Mouse (Mus musculus) neutrophil, adult 83 days (primary cell): ENCODE measurements around the gene Lnpep. TPM values are rescaled to one million over a fixed set of nuclear protein-coding genes. Genes with fewer than 3 reads are reported as not detected.

Experiments used
- total RNA-seq, 2 experiments: library from RNA; stranded (reverse); gene quantifications; one replicate each; pipeline ENCODE4 v1.2.4; 2023

Lnpep gene
- total RNA-seq = 100 to 1,000 TPM; 121 to 126 TPM

GRCm38 (mm10) chr17:17624957-17625586 lies at the start of gene Lnpep:
Gene Lnpep, minus strand, starts transcription at chr17:17625050.

Other genes starting within 250 kb of the Lnpep start
- not detected for gene Lix1, start 222.4 kb downstream of the Lnpep start, total RNA-seq
- not detected for gene Vmn2r90, start 78.7 kb upstream of the Lnpep start, total RNA-seq
- gene Spaca6, start 202.1 kb upstream of the Lnpep start, total RNA-seq = 1 to 10 TPM; 4.1 to 4.5 TPM
- under 1 TPM in 1 of 2 experiments, not detected in 1; 0.24 TPM for gene Has1, start 230.2 kb upstream of the Lnpep start, total RNA-seq